Mouse (Mus musculus) kidney, postnatal 0 days (tissue): Measurements from ENCODE around the gene Git2. TPM values are rescaled to one million over a fixed set of nuclear protein-coding genes. Genes with fewer than 3 reads are reported as not detected.

Experiments
- ATAC-seq: fragments of 200-750 bp; cut with Nextera tagmentation; replicated peaks from 2 replicates; pipeline ENCODE4 v1.8.0; 2017; ENCODE audit warnings: low read depth, moderate number of reproducible peaks, moderate TSS enrichment, moderate library complexity; ENCODE audit not compliant: low FRiP score
- DNase-seq: peaks from one replicate; pipeline ENCODE4 v3.0.0-alpha.2; 2016; ENCODE audit warnings: low spot score
- H3K27ac ChIP-seq: fragments of 300-500 bp; sonication (generic); 2 replicates; pipeline ENCODE4 v1.5.1; 2014; ENCODE audit warnings: mild to moderate bottlenecking
- H3K27me3 ChIP-seq: fragments of 300-500 bp; sonication (generic); 2 replicates; pipeline ENCODE4 v1.6.1; 2014; ENCODE audit warnings: low read length, mixed read lengths; ENCODE audit not compliant: insufficient read depth
- H3K36me3 ChIP-seq: fragments of 300-500 bp; sonication (generic); 2 replicates; pipeline ENCODE4 v1.6.1; 2014; ENCODE audit warnings: low read length, mixed read lengths; ENCODE audit not compliant: insufficient read depth
- H3K4me1 ChIP-seq: fragments of 300-500 bp; sonication (generic); replicated peaks from 2 replicates; pipeline ENCODE4 v1.6.1; 2014; ENCODE audit warnings: antibody characterized with exemption, low read length, mixed read lengths; ENCODE audit not compliant: insufficient read depth
- H3K4me2 ChIP-seq: fragments of 300-500 bp; sonication (generic); 2 replicates; pipeline ENCODE4 v1.6.1; 2014; ENCODE audit warnings: mild to moderate bottlenecking, low read length, moderate library complexity, mixed read lengths
- H3K4me3 ChIP-seq: fragments of 300-500 bp; sonication (generic); replicated peaks from 2 replicates; pipeline ENCODE4 v1.5.1; 2014; ENCODE audit warnings: low read depth, low read length
- H3K9ac ChIP-seq: fragments of 300-500 bp; sonication (generic); 2 replicates; pipeline ENCODE4 v1.6.1; 2014; ENCODE audit warnings: low read depth, low read length
- H3K9me3 ChIP-seq: fragments of 300-500 bp; sonication (generic); replicated peaks from 2 replicates; pipeline ENCODE4 v1.6.1; 2016; ENCODE audit warnings: low read length, inconsistent platforms, mixed read lengths
- CTCF ChIP-seq: IDR thresholded peaks from 2 replicates; pipeline ENCODE4 v1.5.1; 2016; ENCODE audit warnings: antibody characterized with exemption, low read depth, mild to moderate bottlenecking, moderate library complexity
- WGBS: fragments of 180-500 bp; shearing (Covaris S2); extraction: QIAGEN DNeasy Blood & Tissue Kit; methylation state at CpG from one replicate; pipeline ENCODE4 v1.1.7; 2014; 5-methylcytosine and 5-hydroxymethylcytosine counted together
- polyA plus RNA-seq: library from polyadenylated mRNA; unstranded; fragments of >200 nt; fragmentation: Nextera tagmentation; extraction: Ambion mirVana; gene quantifications from 2 replicates; pipeline ENCODE4 v1.2.1, GENCODE M21; 2015

Git2 gene
- polyA plus RNA-seq, 1 experiment from 2014 or later = 25.8 TPM

DNA sequence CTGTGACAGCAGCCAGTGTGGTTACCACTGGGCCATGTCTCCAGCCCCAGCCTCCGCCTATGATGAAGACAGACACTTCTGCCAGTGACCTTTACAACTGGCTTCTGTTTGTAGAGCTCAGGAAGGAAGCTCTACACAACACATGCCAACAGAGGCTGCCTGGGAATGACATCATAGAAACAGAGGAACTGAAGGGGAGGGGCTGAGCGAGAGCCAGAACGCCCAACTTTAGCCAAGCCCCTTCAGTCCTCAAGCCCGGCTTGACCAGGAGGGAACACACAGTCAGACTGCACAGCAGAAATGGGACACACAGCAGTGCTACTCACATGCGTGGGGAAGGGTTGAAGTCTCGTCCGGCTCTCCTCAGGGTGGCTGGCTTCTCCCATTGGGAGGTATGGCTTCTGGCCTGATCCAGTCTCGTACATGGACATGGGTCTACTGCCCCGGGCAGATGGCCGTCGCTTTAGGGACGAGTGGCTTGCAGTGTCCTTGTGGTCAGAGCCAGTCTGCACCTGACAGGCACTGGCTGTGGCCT lies 36.5 kb downstream of the Git2 start:
- H3K36me3 ChIP-seq = peaks cover 59% of the 10 kb centered on the region
- TF ChIP-seq CTCF = no peak
- H3K27me3 ChIP-seq = no peaks in the 10 kb centered on the region
- no peak overlapping the region for H3K9ac ChIP-seq
- 81% methylated on average over 12 of the region's 12 CpGs for WGBS
- no peaks in the 10 kb centered on the region for H3K9me3 ChIP-seq
- ATAC-seq = no peak; the same call in 1 of the 2 replicates
- no peak overlapping the region for H3K4me3 ChIP-seq
- H3K4me1 ChIP-seq = no peaks in the 10 kb centered on the region
- peak; percentile 71 for DNase-seq
- no peak overlapping the region for H3K27ac ChIP-seq
- no peak overlapping the region for H3K4me2 ChIP-seq

DNA sequence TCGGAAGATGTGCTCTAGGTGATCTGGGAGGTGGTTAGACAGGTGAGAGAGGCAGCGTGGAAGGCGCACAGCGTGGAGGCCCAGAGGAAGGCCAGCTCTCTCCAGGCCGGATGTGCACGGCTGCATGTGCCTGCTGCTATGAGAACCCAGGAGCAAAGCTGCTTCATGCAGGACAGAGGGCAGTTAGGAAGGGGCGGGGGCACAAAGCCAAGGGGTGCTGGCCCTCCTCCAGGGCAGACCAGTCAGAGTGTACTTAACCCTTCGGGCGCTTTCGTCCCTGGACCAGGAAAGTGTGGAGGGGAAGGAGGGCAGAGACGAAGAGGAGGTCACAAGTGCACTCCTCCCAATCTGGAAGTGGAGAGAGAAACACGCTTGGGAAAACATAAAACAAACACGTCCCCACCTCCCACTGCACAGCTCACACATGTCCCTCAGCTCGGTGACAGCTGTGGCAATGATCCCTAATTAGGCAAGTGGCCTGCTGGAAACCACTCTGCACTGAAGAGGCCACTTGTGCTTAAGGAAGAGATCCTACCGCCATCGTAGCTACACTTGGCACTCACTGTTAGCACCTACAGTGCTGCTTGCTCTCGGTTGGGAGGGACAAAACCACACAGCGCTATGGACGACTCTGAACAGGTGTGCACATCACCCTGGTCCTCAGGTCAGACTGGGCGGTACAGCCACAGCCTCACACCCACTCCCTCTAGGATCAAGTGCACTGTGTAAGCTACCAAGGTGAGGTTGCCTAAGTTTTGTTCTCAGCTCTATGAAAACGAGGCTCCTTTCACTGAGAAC lies 38.0 kb downstream of the Git2 start:
- no peak overlapping the region for H3K4me3 ChIP-seq
- WGBS = 58% methylated on average over 21 of the region's 21 CpGs
- H3K27ac ChIP-seq = no peak overlapping the region
- no peak for TF ChIP-seq CTCF
- no peak for DNase-seq
- no peaks in the 10 kb centered on the region for H3K27me3 ChIP-seq
- ATAC-seq = no peak
- H3K36me3 ChIP-seq = peaks cover 61% of the 10 kb centered on the region
- no peaks in the 10 kb centered on the region for H3K4me1 ChIP-seq
- H3K9me3 ChIP-seq = no peaks in the 10 kb centered on the region
- no peak overlapping the region for H3K4me2 ChIP-seq
- no peak overlapping the region for H3K9ac ChIP-seq

DNA sequence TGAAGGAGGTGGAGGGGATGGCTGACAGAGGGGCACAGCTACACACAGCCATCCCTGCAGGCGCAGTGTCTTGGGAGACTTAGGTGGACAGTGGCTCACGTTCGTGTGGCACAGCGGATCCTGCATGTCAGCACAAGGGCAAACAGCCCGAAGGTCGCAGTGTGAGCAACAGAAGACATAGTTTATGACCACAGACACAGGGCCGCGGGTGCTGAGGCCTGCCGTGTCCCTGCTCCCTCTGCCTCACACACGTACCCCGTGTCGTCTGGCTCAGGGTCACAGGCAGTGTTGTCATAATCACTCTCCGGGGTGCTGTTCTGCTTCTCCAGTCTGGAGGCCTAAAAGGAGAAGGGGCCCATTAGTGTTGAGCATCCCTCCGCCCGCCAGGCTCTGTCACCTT lies 41.7 kb downstream of the Git2 start:
- no peak overlapping the region for H3K4me2 ChIP-seq
- WGBS = 82% methylated on average over 15 of the region's 15 CpGs
- peaks cover 76% of the 10 kb centered on the region for H3K36me3 ChIP-seq
- H3K27ac ChIP-seq = no peak overlapping the region
- no peak overlapping the region for H3K9ac ChIP-seq
- no peaks in the 10 kb centered on the region for H3K4me1 ChIP-seq
- no peaks in the 10 kb centered on the region for H3K9me3 ChIP-seq
- ATAC-seq (no peak), DNase-seq (no peak)
- no peaks in the 10 kb centered on the region for H3K27me3 ChIP-seq
- H3K4me3 ChIP-seq = no peak overlapping the region
- no peak for TF ChIP-seq CTCF

GRCm38 (mm10) chr5:114731969-114732368 lies 43.3 kb downstream of the Git2 start:
- no peak overlapping the region for H3K4me3 ChIP-seq
- ATAC-seq = no peak
- DNase-seq = no peak
- no peak overlapping the region for H3K9ac ChIP-seq
- no peaks in the 10 kb centered on the region for H3K27me3 ChIP-seq
- no peak overlapping the region for H3K4me2 ChIP-seq
- WGBS = 88% methylated on average over 15 of the region's 15 CpGs
- no peak overlapping the region for H3K27ac ChIP-seq
- H3K4me1 ChIP-seq = no peaks in the 10 kb centered on the region
- TF ChIP-seq CTCF = no peak
- H3K9me3 ChIP-seq = no peaks in the 10 kb centered on the region
- peaks cover 74% of the 10 kb centered on the region for H3K36me3 ChIP-seq

DNA sequence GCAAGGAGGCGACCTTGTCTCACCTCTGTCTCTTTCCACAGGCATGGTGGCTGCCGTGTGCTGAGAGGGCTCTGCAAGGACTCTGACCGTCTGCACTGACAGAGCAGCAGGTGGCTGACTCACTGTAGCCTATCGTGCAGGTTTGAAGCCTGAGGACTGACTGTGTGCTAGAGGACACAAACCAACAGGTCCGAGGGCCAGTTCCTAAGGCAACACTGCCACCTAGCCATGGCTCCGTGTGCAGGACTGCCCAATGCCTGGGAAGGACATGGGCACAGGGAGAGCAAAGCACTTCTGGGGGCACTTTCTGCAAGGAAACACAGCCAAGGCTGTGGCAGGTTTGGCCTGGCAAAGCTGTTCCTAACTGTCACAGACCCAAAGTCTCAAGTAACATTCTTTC lies 43.8 kb downstream of the Git2 start:
- ATAC-seq (no peak), DNase-seq (no peak)
- H3K4me3 ChIP-seq = no peak overlapping the region
- H3K9ac ChIP-seq = no peak overlapping the region
- peak; percentile 53 for TF ChIP-seq CTCF
- H3K27ac ChIP-seq = no peak overlapping the region
- H3K4me1 ChIP-seq = no peaks in the 10 kb centered on the region
- peaks cover 70% of the 10 kb centered on the region for H3K36me3 ChIP-seq
- no peak overlapping the region for H3K4me2 ChIP-seq
- no peaks in the 10 kb centered on the region for H3K27me3 ChIP-seq
- 53% methylated on average over 6 of the region's 6 CpGs for WGBS
- no peaks in the 10 kb centered on the region for H3K9me3 ChIP-seq

DNA sequence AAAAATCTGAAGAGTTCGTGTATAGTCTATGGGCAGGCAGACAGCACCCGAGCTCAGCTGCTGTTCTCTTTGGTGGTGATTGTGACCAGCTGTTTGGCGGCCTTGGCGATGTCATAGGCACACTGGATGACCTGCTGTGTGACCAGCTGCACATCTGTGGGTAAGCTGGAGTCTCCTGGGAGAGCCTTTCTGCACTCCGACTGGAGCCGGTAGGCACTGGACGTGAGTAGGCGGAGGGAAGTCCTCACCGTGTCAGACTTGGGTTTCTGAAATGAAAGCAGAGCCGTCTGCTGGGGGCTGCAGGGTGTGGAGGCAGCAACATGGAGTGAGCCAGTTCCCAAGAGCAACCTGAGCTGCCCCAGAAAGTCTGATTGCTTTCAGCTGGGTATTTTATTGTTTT lies 45.2 kb downstream of the Git2 start:
- peak; percentile 13; the same call in 1 of the 2 replicates for ATAC-seq
- H3K27ac ChIP-seq = no peak overlapping the region
- 45% methylated on average over 10 of the region's 10 CpGs for WGBS
- no peaks in the 10 kb centered on the region for H3K4me1 ChIP-seq
- no peaks in the 10 kb centered on the region for H3K9me3 ChIP-seq
- H3K36me3 ChIP-seq = peaks cover 60% of the 10 kb centered on the region
- H3K4me3 ChIP-seq = no peak overlapping the region
- H3K9ac ChIP-seq = no peak overlapping the region
- no peaks in the 10 kb centered on the region for H3K27me3 ChIP-seq
- H3K4me2 ChIP-seq = no peak overlapping the region
- TF ChIP-seq CTCF = no peak
- DNase-seq = peak; percentile 43

GRCm38 (mm10) chr5:114728160-114728559 lies 47.2 kb downstream of the Git2 start:
- Histone ChIP-seq H3K36me3 (peaks cover 50% of the 10 kb centered on the region), H3K9me3 (no peaks in the 10 kb centered on the region), H3K4me2 (no peak overlapping the region), H3K4me1 (no peaks in the 10 kb centered on the region), H3K9ac (no peak overlapping the region), H3K27ac (no peak overlapping the region), H3K4me3 (no peak overlapping the region), H3K27me3 (no peaks in the 10 kb centered on the region)
- 74% methylated on average over 10 of the region's 10 CpGs for WGBS
- ATAC-seq = peak; percentile 25; the same call in 1 of the 2 replicates
- no peak for TF ChIP-seq CTCF
- DNase-seq = no peak
